Mouse (Mus musculus): ENCODE measurements around the gene Anxa5. TPM values are rescaled to one million over a fixed set of nuclear protein-coding genes. Genes with fewer than 3 reads are reported as not detected.

Gene Anxa5
- polyA plus RNA-seq, 1 experiment, result 45.1 TPM

DNA sequence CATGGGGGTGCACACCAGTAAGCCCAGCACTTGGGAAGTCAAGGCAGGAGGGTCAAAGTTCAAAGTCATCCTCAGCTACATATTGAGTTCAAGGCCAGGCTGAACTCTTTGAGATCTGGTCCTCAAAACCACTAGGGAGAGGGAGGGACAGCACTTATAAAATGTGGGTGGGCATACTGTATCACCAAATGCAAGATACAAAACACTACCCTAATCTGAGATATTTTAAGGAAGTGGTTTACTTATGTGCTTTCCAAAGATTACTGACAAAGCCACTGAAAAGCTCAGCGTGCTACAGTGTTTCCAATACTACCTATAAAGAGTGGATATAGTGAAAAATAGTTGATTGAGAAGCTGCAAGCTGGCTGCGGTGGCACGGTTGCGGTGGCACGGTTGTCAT lies 2.5 kb downstream of the Anxa5 start:
- WGBS, result 37% methylated on average over 5 of the region's 5 CpGs
- H3K4me1 ChIP-seq (ENCODE audit: control insufficient read depth, insufficient read depth, low read length), result peaks cover 2% of the 10 kb centered on the region; the same call in 1 of the 2 replicates
- TF ChIP-seq POLR2A (IDR thresholded peaks at IDR 0.05; ENCODE audit: borderline replicate concordance, control insufficient read depth, low read depth, low read length) (no peak), CTCF (IDR thresholded peaks at IDR 0.05; ENCODE audit: control insufficient read depth, insufficient read depth, low read length) (no peak)
- H3K27ac ChIP-seq (ENCODE audit: control insufficient read depth, insufficient read depth, low read depth, low read length, poor library complexity), result no peak overlapping the region
- no peak overlapping the region for H3K4me3 ChIP-seq (replicated peaks; ENCODE audit: control insufficient read depth, low read depth, low read length)

DNA sequence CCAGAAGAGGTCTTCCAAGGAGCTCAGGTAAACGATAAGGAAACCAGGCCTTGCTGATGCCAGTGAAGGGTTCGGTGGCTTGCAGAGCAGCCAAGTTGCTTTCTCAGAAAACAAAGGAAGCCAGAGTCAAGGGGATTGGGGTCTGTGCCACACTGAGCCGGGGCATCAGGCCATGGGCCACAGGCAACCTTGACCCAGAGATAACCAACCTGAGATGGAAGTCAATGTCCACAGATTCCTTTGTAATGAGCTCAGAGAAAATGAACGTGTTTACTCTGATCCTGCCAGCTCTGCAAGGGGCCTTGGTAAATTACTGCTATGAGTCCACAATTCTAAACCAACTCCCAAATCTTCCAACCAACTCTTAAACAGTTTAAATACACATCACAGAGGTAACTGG lies 3.8 kb downstream of the Anxa5 start:
- Histone ChIP-seq H3K4me3 (replicated peaks; ENCODE audit: control insufficient read depth, low read depth, low read length) (no peak overlapping the region), H3K27ac (ENCODE audit: control insufficient read depth, insufficient read depth, low read depth, low read length, poor library complexity) (no peak overlapping the region), H3K4me1 (ENCODE audit: control insufficient read depth, insufficient read depth, low read length) (peaks cover 2% of the 10 kb centered on the region; the same call in 1 of the 2 replicates)
- no peak for TF ChIP-seq CTCF (IDR thresholded peaks at IDR 0.05; ENCODE audit: control insufficient read depth, insufficient read depth, low read length)
- WGBS, result 80% methylated on average over 4 of the region's 4 CpGs

DNA sequence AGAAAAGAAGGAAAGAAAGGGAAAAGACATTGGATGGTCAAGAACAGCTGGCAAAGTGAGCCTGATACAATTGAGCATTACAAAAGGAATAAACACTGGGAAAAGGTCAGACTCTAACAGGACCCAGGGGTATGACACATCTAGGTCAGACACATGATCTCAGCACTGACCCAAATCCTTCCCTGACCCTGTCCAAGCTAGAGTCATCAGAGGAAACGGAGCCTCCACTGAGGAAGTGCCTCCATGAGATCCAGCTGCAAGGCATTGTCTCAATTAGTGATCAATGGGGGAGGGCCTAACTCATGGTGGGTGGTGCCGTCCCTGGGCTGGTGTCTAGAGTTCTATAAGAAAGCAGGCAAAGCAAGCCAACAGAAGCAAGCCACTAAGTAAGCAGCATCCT lies 6.8 kb downstream of the Anxa5 start:
- TF ChIP-seq POLR2A (IDR thresholded peaks at IDR 0.05; ENCODE audit: borderline replicate concordance, control insufficient read depth, low read depth, low read length), result no peak
- WGBS, result 80% methylated on average over 2 of the region's 2 CpGs
- H3K4me3 ChIP-seq (replicated peaks; ENCODE audit: control insufficient read depth, low read depth, low read length), result no peak overlapping the region
- H3K4me1 ChIP-seq (ENCODE audit: control insufficient read depth, insufficient read depth, low read length), result no peaks in the 10 kb centered on the region
- no peak overlapping the region for H3K27ac ChIP-seq (ENCODE audit: control insufficient read depth, insufficient read depth, low read depth, low read length, poor library complexity)

- Histone ChIP-seq H3K27ac (ENCODE audit: control insufficient read depth, insufficient read depth, low read depth, low read length, poor library complexity) (no peak overlapping the region), H3K4me3 (replicated peaks; ENCODE audit: control insufficient read depth, low read depth, low read length) (no peak overlapping the region), H3K4me1 (ENCODE audit: control insufficient read depth, insufficient read depth, low read length) (no peaks in the 10 kb centered on the region)
- TF ChIP-seq POLR2A (IDR thresholded peaks at IDR 0.05; ENCODE audit: borderline replicate concordance, control insufficient read depth, low read depth, low read length) (no peak), CTCF (IDR thresholded peaks at IDR 0.05; ENCODE audit: control insufficient read depth, insufficient read depth, low read length) (no peak)
- 82% methylated on average over 7 of the region's 7 CpGs for WGBS
Observed at GRCm38 (mm10) chr3:36467632-36468031, 8.1 kb downstream of the Anxa5 start.

DNA sequence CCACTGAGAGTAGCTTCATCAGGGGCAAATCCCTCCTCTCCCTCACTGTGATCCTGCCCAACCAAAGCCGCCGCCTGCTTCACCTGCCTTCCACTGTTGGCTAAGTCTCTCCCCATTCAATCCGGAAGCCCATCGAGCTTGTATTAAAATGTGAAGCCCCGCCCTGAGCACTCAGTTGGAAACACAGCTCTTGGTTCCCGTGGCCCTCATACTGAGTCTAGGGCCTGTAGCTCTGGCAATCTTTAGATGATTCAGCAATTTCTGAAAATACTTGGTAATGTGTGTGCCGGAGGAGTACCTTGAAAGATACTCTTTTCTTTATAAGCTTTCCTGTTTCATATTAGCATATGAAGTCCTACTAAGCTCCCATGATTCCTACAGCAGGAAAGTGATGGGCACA lies 10.2 kb downstream of the Anxa5 start:
- Histone ChIP-seq H3K4me1 (ENCODE audit: control insufficient read depth, insufficient read depth, low read length) (no peaks in the 10 kb centered on the region), H3K27ac (ENCODE audit: control insufficient read depth, insufficient read depth, low read depth, low read length, poor library complexity) (no peak overlapping the region), H3K4me3 (replicated peaks; ENCODE audit: control insufficient read depth, low read depth, low read length) (no peak overlapping the region)
- WGBS, result 49% methylated on average over 7 of the region's 7 CpGs
- TF ChIP-seq POLR2A (IDR thresholded peaks at IDR 0.05; ENCODE audit: borderline replicate concordance, control insufficient read depth, low read depth, low read length) (no peak), CTCF (IDR thresholded peaks at IDR 0.05; ENCODE audit: control insufficient read depth, insufficient read depth, low read length) (no peak)

GRCm38 (mm10) chr3:36462348-36462747 lies 13.3 kb downstream of the Anxa5 start:
- Histone ChIP-seq H3K4me1 (ENCODE audit: control insufficient read depth, insufficient read depth, low read length) (no peaks in the 10 kb centered on the region), H3K27ac (ENCODE audit: control insufficient read depth, insufficient read depth, low read depth, low read length, poor library complexity) (no peak overlapping the region), H3K4me3 (replicated peaks; ENCODE audit: control insufficient read depth, low read depth, low read length) (no peak overlapping the region)
- TF ChIP-seq CTCF (IDR thresholded peaks at IDR 0.05; ENCODE audit: control insufficient read depth, insufficient read depth, low read length) (no peak), POLR2A (IDR thresholded peaks at IDR 0.05; ENCODE audit: borderline replicate concordance, control insufficient read depth, low read depth, low read length) (no peak)
- 33% methylated on average over 1 of the region's 1 CpGs for WGBS

- no peak for TF ChIP-seq POLR2A (IDR thresholded peaks at IDR 0.05; ENCODE audit: borderline replicate concordance, control insufficient read depth, low read depth, low read length)
- no peak for TF ChIP-seq CTCF (IDR thresholded peaks at IDR 0.05; ENCODE audit: control insufficient read depth, insufficient read depth, low read length)
- Histone ChIP-seq H3K4me3 (replicated peaks; ENCODE audit: control insufficient read depth, low read depth, low read length) (no peak overlapping the region), H3K27ac (ENCODE audit: control insufficient read depth, insufficient read depth, low read depth, low read length, poor library complexity) (no peak overlapping the region), H3K4me1 (ENCODE audit: control insufficient read depth, insufficient read depth, low read length) (no peaks in the 10 kb centered on the region)
- WGBS, result 85% methylated on average over 5 of the region's 5 CpGs
Observed at GRCm38 (mm10) chr3:36461819-36462218, 13.9 kb downstream of the Anxa5 start.

DNA sequence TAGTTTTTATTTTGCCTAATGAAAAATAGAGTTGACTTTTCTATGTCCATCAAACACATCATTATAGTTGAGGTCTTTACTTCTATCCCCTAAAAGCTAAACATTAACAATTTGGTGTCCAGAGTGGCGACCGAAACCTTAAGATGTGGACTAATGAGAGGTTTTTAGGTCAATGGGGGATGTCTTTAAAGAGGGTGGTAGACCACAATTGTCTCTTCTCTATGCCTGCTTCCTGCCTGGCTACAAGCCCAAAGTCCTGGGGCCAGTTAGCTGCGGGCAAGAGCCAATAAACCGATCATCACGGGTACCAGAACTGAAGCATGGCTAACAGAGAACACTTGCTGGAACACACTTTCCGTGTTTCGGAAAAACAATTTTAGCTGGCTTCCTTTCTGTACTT lies 15.0 kb downstream of the Anxa5 start:
- Histone ChIP-seq H3K4me1 (ENCODE audit: control insufficient read depth, insufficient read depth, low read length) (no peaks in the 10 kb centered on the region), H3K27ac (ENCODE audit: control insufficient read depth, insufficient read depth, low read depth, low read length, poor library complexity) (no peak overlapping the region), H3K4me3 (replicated peaks; ENCODE audit: control insufficient read depth, low read depth, low read length) (no peak overlapping the region)
- WGBS, result 74% methylated on average over 7 of the region's 7 CpGs
- TF ChIP-seq POLR2A (IDR thresholded peaks at IDR 0.05; ENCODE audit: borderline replicate concordance, control insufficient read depth, low read depth, low read length) (no peak), CTCF (IDR thresholded peaks at IDR 0.05; ENCODE audit: control insufficient read depth, insufficient read depth, low read length) (no peak)

- TF ChIP-seq POLR2A (IDR thresholded peaks at IDR 0.05; ENCODE audit: borderline replicate concordance, control insufficient read depth, low read depth, low read length) (no peak), CTCF (IDR thresholded peaks at IDR 0.05; ENCODE audit: control insufficient read depth, insufficient read depth, low read length) (no peak)
- Histone ChIP-seq H3K4me1 (ENCODE audit: control insufficient read depth, insufficient read depth, low read length) (no peaks in the 10 kb centered on the region), H3K4me3 (replicated peaks; ENCODE audit: control insufficient read depth, low read depth, low read length) (no peak overlapping the region), H3K27ac (ENCODE audit: control insufficient read depth, insufficient read depth, low read depth, low read length, poor library complexity) (no peak overlapping the region)
- WGBS, result 77% methylated on average over 3 of the region's 3 CpGs
Observed at GRCm38 (mm10) chr3:36455566-36455965, 20.1 kb downstream of the Anxa5 start.
